Mouse (Mus musculus) mesoderm, embryonic 11.5 days (tissue): ENCODE measurements at regions not wholly inside any gene's neighbourhood (a gene's known extent, or its start where the extent isn't known, plus 50 kb on each side); places are given as distances from the start of the nearest gene placed in this dataset.

Experiments used
- DNase-seq: peaks from one replicate; pipeline ENCODE4 v3.0.0-alpha.2; 2012; ENCODE audit warnings: low read depth, low spot score

- DNase-seq, result no peak
Measured at GRCm38 (mm10) chr9:35360139-35361100, 60.5 kb upstream of the Cdon start.

GRCm38 (mm10) chr9:35361432-35361831 lies 59.5 kb upstream of the Cdon start:
- no peak for DNase-seq

- no peak for DNase-seq
Measured at GRCm38 (mm10) chr9:35362276-35362675, 58.7 kb upstream of the Cdon start.

GRCm38 (mm10) chr9:35363079-35363478 lies 57.8 kb upstream of the Cdon start:
- peak; percentile 68 for DNase-seq

- no peak for DNase-seq
Measured at GRCm38 (mm10) chr9:35363936-35364335, 57.0 kb upstream of the Cdon start.

GRCm38 (mm10) chr9:35365975-35366374 lies 55.0 kb upstream of the Cdon start:
- no peak for DNase-seq

GRCm38 (mm10) chr9:35369063-35369462 lies 51.9 kb upstream of the Cdon start:
- DNase-seq, result no peak

GRCm38 (mm10) chr9:35370031-35370430 lies 50.9 kb upstream of the Cdon start:
- DNase-seq, result no peak

GRCm38 (mm10) chr9:35370895-35371294 lies 50.0 kb upstream of the Cdon start:
- DNase-seq, result no peak
